Mouse (Mus musculus) brain, embryonic 14.5 days (tissue): ENCODE data around the gene Lingo4.

Experiments
- CTCF ChIP-seq: fragments of 200-500 bp; IDR thresholded peaks from 2 replicates; pipeline ENCODE4 v1.5.1; 2012; ENCODE audit warnings: inconsistent platforms, mild to moderate bottlenecking, moderate library complexity, borderline replicate concordance; ENCODE audit not compliant: insufficient read depth, insufficient read length; ENCODE audit errors: extremely low read depth
- POLR2A ChIP-seq: fragments of 200-500 bp; IDR thresholded peaks from 2 replicates; pipeline ENCODE4 v1.6.1; 2012; ENCODE audit warnings: mild to moderate bottlenecking, inconsistent platforms, borderline replicate concordance; ENCODE audit not compliant: poor library complexity, insufficient read depth, insufficient read length, severe bottlenecking; ENCODE audit errors: extremely low read depth

DNA sequence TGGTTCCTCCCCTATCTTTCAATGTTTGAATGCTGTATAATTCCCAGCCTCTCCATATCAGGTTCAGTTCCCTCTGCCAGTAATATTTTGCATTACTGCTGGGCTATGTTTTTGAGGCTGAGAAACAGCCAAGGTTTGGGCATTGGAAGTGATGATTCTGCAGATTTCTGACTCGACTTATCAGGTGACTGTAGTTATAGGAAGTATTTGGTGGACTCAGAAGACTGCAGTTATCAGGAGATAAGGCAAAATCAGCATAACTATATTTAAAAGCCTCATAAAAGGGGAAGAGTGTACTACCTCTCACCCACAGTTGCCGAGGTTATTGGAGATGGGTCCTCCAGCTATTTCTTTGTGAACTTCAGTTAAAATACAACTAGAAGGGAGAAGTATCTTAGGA lies 32.7 kb downstream of the Lingo4 start:
- no peak for TF ChIP-seq CTCF
- TF ChIP-seq POLR2A, result no peak
